Mouse (Mus musculus): ENCODE measurements at regions not wholly inside any gene's neighbourhood (a gene's known extent, or its start where the extent isn't known, plus 50 kb on each side); places are given as distances from the start of the nearest gene placed in this dataset.

DNA sequence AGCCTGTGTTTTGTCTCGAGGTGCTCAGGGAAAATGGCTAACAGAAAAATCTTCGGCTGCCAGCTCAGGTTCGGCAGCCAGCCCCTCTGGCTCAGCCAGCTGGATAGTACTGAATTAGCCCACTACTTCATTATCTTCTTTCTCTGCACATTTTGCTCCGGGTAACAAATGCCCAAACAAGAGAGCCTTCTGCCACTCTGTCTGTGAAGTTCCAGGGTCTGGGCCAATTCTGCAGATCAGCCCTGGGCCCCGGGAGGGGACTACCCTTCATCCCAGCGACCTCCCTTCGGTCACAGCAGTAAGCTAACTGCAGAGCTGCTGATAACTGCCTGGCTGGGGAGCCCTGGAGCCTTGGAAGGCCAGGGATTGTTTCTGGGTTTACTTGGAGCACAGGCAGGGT, 119.6 kb upstream of the Ofcc1 start:
- DNase-seq: no peak

DNA sequence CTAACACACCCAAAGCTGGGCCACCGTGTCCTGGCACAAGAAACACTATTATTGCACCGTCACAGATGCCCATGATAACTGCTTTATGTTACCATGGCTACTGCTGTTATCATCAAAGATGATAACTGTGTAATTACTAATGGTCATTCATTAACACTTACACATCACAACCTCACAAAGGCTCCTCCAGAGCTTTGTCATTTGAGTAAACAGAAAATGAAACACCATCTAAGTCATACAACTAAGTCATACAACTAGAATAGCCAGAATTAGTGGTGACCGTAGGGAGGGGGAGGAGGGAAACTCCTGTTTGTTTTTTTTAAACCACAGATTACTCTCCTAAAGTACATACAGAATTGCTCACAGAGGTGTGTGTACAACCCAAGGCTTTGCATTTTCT, 111.4 kb upstream of the Ofcc1 start:
- no peak for DNase-seq

DNA sequence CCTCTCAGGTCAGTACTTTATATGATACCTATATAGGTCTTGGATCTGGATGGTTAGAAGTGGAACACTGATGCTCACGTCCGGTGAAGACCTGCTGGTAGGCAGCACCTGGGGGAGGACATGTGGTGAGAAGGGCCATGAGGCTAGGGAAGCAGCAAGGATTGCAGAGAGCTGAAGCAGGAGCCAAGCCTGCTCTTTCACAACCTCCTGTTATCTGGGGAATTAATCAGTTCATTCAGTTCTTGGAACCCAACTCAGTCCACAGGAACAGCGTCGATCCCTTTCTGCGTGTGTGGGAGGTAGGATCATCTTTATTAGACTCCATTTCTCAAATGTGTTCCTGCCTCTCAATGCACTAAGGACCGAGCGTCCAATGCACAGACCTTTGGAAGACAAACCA, 107.9 kb upstream of the Ofcc1 start:
- DNase-seq: no peak

GRCm38 (mm10) chr13:40453360-40453759, 92.1 kb upstream of the Ofcc1 start:
- no peak for DNase-seq

- no peak for DNase-seq
These were observed 68.6 kb upstream of the Ofcc1 start for GRCm38 (mm10) chr13:40429831-40430230.

GRCm38 (mm10) chr13:40423051-40423450, 61.8 kb upstream of the Ofcc1 start:
- no peak for DNase-seq

DNA sequence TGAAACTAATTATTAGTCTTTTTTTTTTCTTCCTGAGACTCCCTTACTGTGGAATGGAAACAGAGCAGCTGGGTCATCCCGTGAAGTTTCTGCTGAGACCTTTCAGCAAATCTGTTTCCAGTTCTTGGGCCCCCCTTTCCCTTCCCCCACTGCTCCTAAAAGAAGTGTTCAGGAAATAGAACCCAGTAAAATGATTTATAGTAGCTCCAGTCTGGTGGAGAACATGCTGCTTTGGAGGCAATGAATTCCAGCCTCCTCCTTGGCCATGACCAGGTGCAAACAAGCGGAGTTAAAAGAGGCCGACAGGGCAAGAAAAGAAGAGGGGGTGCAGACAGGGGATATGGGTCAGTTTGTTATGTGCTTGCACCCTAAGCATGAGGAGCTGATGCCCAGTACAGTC, 56.6 kb upstream of the Ofcc1 start:
- no peak for DNase-seq

DNA sequence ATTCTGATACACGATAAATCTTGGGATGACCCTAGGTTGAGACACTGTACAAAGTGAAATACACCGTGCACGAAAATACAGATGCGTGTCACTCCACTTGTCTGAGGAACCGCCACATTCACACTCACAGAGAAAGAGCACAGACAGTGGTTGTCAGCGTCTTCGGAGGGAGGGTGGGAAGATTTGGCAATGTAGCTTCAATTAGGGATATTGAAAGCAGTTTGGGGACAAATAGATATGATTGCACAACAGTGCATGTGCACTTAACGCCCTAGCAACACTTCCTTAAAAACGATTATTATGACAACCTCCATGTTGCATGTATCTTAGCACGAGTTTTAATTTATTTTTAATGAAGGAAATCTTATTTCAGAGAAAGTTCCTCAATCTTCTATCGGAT, 51.8 kb upstream of the Ofcc1 start:
- DNase-seq: no peak
